Mouse (Mus musculus) duodenum, adult 2 months (tissue): ENCODE data around the gene Prl6a1. TPM values are rescaled to one million over a fixed set of nuclear protein-coding genes. Genes with fewer than 3 reads are reported as not detected.

ENCODE experiments used
- polyA plus RNA-seq: library from polyadenylated mRNA; depleted of rRNA; stranded (reverse); fragments of >200 nt; gene quantifications from 2 replicates; pipeline ENCODE4 v1.2.3, GENCODE M21; 2012; ENCODE audit warnings: low replicate concordance; rRNA removed

Prl6a1 gene
- polyA plus RNA-seq, result 0.13 TPM in 1 of 2 replicates, not detected in the other

GRCm38 (mm10) chr13:27312334-27313225 is at the start of gene Prl6a1:
Gene Prl6a1 (plus strand): TSS chr13:27312627.

GRCm38 (mm10) chr13:27345373-27345772 is 32.9 kb downstream of the Prl6a1 start, which contains the start of gene Prl8a2:
Gene Prl8a2 (plus strand): TSS chr13:27345673.

Other genes starting within 250 kb of the Prl6a1 start
- not detected in 2 replicates for gene Prl3d1, start 218.4 kb upstream of the Prl6a1 start, polyA plus RNA-seq
- not detected in 2 replicates for gene Prl3d2, start 190.9 kb upstream of the Prl6a1 start, polyA plus RNA-seq
- not detected in 2 replicates for gene Prl3d3, start 155.8 kb upstream of the Prl6a1 start, polyA plus RNA-seq
- not detected in 2 replicates for gene Prl3c1, start 116.0 kb upstream of the Prl6a1 start, polyA plus RNA-seq
- gene Prl3b1, start 70.8 kb upstream of the Prl6a1 start, polyA plus RNA-seq, result not detected in 2 replicates
- not detected in 2 replicates for gene Prl3a1, start 53.2 kb upstream of the Prl6a1 start, polyA plus RNA-seq
- gene Prl8a2, start 33.0 kb downstream of the Prl6a1 start, polyA plus RNA-seq, result not detected in 2 replicates
- not detected in 2 replicates for gene Prl2b1, start 78.2 kb downstream of the Prl6a1 start, polyA plus RNA-seq
- not detected in 2 replicates for gene Prl8a6, start 126.1 kb downstream of the Prl6a1 start, polyA plus RNA-seq
- not detected in 2 replicates for gene Prl8a8, start 200.6 kb downstream of the Prl6a1 start, polyA plus RNA-seq